Mouse (Mus musculus): Measurements from ENCODE around the gene Rps6kc1.
A peak's percentile ranks its signal among the peaks of the same experiment; 100 is the strongest.
"Not testable (repeated sequence)": the region's sequence is repeated elsewhere in the genome, so short reads cannot be mapped to it uniquely, and the experiment has no call there.

Rps6kc1 gene

DNA sequence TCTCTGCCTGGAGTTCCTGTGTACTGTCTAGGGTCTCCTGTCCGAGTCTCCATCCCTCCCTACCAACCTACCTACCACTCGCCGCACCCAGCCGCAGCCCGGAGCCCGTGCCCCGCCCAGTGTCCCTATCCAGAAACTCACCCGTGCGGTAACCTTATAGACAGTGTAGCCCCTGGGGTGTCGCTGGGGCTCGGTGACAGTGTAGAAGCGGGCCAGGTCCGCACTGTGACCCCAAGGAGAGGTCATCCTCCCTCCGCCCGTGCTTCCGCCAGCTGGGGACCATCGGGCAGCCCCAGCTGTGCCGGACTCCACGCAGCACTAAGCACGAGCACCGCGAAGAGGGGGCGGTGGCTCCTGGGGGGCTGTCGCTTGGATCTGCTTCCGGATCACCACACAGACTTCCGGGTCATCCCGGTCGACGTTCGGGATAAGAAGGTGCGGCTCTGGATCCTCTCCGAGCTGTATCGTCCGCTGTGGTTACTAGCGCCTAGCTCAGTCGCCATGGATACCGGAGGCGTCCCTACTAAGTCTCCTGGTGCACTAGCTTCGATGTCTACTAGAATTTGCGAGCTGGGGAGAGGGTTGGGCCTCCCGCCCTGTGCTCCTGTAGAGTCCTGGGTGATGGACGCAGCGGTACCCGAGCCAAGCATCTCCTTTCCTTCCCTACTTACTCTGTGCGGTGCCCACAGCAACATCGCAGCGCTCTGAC is at the start of gene Rps6kc1:
TSS of gene Rps6kc1 (minus strand) at position 356 of the 709 bp plus-strand sequence.
- DNase-seq (ENCODE audit: low read depth in 2 of 2, low spot score in 2 of 2) = peak; percentile 36 to 37

DNA sequence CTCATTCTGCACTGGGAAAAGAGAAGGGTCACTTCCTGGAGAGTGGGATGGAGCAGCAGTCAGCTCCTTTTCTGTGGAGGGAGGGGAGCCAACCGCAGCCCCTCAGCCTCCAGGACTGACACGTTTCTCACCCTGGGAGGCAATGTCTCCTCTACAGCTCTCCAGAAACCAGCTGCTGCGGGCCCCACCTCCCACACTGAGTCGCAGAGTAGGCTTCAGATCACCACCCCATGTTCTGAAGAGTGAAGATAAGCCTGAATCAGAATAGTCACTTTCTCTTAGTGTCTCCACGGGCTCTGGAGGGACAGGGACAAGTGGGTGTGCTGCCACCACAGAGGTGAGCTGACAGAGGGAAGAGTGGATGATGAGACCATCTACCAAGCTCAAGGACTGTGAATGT is 47.3 kb upstream of the Rps6kc1 start:
- no peak for DNase-seq (ENCODE audit: low read depth in 2 of 2, low spot score in 2 of 2)

- DNase-seq (ENCODE audit: low read depth in 2 of 2, low spot score in 2 of 2) = no peak
Measured at GRCm38 (mm10) chr1:190953009-190953408, 41.4 kb upstream of the Rps6kc1 start.

GRCm38 (mm10) chr1:190951014-190951413 is 39.4 kb upstream of the Rps6kc1 start:
- DNase-seq (ENCODE audit: low read depth in 2 of 2, low spot score in 2 of 2) = no peak

DNA sequence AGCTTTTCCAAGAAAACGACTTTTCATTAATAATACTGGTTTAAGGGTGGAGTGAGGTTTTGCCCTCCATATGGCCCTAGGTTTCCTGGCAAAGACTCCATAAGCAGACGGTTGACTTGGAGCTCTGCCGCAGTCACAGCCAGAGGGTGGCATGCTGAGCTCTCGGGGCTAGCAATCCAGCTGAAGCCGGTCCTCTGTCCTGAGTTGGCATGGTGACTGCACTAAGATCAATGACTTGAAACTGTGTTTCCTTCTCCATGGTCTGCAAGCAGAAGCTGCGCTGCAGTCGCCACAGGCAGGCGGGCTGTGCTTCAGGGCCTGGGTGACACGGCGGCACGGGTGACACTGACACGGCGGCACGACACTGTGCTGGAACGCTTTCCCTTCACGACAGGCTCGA is 37.3 kb upstream of the Rps6kc1 start:
- no peak for DNase-seq (ENCODE audit: low read depth in 2 of 2, low spot score in 2 of 2)

DNA sequence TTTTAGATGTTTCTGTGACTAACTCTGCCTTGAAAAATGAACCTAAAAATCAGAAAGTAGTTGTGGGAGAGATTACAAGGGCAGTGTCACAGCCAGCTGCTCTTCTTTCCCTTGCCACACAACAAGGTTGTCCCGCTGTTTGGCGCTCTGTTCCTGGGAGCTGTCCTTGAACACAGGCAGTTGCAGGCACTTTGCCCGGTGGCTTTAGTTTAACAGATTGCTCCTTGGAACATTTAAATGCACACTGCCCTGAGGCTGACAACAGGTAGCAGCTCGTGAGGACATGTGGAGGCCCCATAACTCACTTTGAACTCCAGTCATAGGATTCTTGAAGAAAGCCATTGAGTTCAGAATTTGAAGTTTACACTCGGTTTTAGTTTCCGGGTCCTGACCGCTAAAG is 36.9 kb upstream of the Rps6kc1 start:
- no peak for DNase-seq (ENCODE audit: low read depth in 2 of 2, low spot score in 2 of 2)

DNA sequence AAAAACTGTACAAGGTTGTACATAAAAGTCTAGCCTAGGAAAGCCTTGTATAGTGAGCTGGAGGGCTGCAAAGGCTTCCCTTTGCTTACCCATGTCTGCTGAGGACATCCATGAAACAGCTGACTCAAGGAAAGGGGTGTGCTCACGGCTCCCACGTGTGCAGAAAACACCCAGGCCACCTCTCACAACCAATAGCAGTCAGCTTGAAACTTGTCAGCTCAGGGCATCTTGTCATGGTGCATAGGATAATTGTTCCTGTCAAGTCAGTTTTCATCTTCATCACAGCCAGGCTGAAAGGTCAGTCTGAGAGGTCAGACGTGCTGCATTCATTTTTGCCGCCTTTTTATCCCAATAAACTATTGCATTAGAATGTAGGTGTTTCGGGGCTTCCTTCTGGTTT is 36.4 kb upstream of the Rps6kc1 start:
- no peak for DNase-seq (ENCODE audit: low read depth in 2 of 2, low spot score in 2 of 2)

DNA sequence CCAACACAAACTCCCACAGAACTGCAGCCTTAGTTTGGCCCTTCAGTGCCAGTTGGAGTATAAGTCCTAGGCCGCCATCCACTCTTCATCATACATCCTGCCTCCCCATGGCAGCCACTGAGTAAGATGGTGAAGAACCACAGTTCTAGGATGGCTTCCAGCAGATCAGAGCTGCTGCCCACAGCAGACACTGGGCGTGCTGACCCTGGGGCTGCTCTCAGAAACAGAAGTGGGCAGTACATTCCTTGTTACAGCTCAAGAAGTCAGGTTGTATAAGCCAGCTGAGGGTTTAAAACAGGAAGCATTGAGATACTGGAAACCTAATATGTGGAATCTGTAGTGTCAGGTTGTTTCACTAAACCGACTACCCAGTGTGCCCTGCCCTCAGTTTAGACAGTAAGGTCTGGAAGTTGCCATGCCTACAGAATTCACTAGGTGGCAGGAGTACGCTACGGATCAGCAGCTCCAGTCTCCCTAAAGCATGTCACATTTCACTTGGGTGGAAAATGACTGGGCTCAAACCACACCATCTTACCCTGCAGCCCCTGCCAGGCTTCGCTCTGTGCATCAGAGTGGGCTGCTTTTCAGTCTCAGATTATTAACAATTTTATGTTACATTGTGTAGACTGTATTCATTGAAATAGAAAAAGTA is 32.7 kb upstream of the Rps6kc1 start:
- DNase-seq (ENCODE audit: low read depth in 2 of 2, low spot score in 2 of 2) = peak; percentile 27 to 53

GRCm38 (mm10) chr1:190939803-190940202 is 28.2 kb upstream of the Rps6kc1 start:
- no peak for DNase-seq (ENCODE audit: low read depth in 2 of 2, low spot score in 2 of 2)

- no peak for DNase-seq (ENCODE audit: low read depth in 2 of 2, low spot score in 2 of 2)
Measured at GRCm38 (mm10) chr1:190930181-190930580, 18.6 kb upstream of the Rps6kc1 start.

DNA sequence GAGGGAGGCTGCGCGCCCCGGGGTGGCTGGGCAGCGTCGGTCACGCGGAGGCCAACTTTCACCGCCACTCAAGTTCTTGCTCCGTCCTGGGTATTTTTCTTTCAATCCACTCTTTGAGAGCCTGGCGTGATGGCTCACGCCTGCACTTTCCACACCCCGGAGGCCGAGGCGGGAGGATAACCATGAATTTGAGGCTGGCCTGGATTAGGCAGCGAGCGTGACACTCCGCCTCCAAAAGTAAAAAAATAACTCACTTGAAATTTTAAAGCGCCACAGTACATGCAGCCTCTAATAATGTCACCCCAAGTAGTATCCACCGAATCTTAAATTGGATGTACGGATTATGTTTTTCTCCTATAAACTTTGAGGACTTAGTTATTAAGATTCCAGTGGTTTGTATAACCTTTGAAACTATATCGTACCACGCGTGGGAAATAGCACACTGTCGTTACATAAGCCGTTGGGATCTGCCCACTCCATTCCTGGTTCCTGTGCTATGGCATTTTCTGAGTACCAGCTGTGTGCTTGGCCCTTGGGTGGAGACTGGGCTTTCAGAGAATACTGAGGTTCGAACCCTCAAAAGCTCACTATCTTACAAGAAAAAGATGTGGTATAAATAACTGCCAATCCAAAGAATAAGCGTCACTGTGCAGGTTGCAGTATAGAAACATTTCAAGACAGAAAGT is 17.6 kb upstream of the Rps6kc1 start:
- peak; percentile 23 to 30 for DNase-seq (ENCODE audit: low read depth in 2 of 2, low spot score in 2 of 2)

DNA sequence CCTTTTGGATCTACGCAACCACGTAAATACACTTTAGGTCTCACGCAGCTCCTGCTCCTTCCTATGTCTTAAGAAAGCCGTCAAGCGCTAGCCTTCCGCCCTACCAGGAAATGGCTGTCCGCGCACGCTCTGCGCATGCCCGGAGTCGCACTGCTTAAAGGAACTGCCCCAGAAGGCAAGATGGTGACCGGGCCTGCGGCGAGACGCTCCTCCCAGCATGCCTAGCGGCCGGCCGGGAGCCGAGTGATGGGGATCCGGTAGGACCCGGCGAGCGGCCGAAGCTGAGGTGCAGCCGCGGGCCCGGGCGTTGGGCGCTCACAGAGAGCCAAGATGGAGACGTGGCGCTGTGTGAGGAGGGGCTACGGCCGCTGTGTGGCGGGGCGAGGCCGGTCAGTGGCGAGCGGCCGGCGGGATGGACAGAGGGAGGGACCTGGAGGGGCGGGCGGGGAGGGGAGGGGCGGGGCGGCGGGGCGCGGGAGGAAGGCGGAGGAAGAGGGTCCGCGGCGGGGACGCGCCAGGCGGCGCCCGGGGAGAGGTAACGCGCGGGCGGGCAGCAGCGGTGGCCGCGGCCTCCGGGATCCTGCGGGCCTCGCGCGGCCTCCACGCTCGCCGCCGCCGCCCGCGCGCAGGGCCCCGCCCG is 16.9 kb upstream of the Rps6kc1 start:
- peak; percentile 96 to 97 for DNase-seq (ENCODE audit: low read depth in 2 of 2, low spot score in 2 of 2)

- DNase-seq (ENCODE audit: low read depth in 2 of 2, low spot score in 2 of 2) = no peak
Measured at GRCm38 (mm10) chr1:190927751-190928369, 16.3 kb upstream of the Rps6kc1 start.

DNA sequence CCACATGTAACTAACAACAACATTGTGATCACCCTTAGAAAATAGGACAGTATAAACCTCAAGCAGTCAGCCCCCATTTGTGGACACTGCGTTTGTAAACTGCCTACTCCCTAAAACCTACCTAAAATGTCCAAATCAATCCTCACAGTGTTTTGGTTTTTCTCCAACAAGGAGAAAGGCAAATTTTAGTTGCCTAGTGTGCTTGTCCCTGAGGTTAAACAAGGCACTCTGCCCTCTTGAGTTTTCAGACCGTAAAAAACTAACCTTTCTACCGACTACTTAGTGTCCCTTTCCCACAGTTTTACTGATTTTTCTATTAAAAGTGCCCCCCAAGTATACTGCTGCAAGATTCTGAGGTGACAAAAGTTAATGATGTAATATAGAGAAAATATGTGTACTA is 15.7 kb upstream of the Rps6kc1 start:
- DNase-seq (ENCODE audit: low read depth in 2 of 2, low spot score in 2 of 2) = no peak

DNA sequence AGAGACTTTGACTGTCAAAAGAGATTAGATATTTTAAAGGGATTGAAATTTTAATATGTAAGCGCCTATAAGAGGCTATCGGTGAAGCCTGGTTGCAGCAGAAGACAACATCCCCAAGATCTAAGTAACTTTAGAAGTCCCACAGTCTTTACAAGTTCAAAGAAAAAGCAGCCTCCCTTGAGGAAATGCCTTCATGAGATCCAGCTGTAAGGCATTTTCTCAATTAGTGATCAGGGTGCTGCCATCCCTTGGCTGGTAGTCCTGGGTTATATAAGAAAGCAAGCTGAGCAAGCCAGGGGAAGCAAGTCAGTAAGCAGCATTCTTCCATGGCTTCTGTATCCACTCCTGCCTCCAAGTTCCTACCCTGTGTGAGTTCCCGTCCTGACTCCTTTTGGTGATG is 13.2 kb upstream of the Rps6kc1 start, which contains the start of gene Angel2:
TSS of gene Angel2 (plus strand) at position 301 of the 400 bp plus-strand sequence.
- not testable (repeated sequence) for DNase-seq (ENCODE audit: low read depth in 2 of 2, low spot score in 2 of 2)

DNA sequence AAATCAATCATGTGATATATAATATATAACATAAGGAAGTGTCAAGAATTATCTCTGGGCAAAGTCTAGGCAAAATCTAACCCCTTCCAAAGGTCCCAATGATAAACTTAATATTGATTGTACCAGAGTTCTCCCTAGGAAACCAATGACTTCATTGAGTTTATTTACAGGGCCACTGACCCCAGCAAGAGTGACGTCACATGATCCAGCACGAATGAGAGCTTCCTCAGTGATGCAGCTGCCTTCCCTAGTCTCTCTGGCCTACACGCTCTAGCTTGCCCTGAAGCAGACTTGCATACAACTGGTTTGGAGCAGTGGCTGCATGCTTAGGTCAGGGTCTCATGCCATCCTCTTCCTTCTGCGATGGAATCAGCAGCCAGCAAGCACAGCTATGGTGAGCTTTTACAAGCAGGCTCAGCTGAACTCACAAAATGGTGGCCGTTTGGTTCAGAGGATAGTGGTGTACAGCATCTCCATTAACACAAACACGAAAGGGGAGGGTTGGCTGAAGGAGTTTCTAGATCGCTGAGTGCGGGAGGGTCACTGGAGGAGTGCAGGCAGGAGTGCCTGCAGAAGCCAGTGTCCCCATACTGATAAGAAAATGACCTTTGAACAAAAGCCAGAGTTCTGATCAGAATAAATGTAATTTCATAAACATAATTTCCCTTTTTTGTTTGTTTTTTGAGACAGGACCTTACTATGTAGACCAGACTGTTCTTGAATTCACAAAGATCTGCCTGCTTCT is 8.3 kb upstream of the Rps6kc1 start:
- DNase-seq (ENCODE audit: low read depth in 2 of 2, low spot score in 2 of 2) = no peak

DNA sequence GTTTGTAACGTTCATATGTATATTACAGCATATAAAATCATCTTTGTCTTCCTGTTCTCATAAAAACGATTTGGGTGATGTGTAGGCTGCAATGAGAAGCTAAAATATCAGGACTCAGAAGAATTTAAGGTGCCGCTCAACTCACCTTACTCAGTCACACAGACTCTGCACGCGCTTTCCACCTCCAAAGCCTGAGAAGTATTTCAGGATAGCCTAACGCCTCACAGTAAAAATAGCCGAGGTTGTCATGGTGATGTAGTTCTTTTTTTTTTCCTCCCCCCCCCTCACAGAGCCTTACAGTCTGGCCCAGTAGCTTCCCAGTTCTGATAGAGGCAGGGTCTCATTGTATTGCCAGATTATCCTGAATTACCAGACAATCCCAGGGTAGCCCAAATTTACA is 7.4 kb upstream of the Rps6kc1 start:
- DNase-seq (ENCODE audit: low read depth in 2 of 2, low spot score in 2 of 2) = no peak

GRCm38 (mm10) chr1:190912623-190913022 is 1.1 kb upstream of the Rps6kc1 start:
- no peak for DNase-seq (ENCODE audit: low read depth in 2 of 2, low spot score in 2 of 2)

DNA sequence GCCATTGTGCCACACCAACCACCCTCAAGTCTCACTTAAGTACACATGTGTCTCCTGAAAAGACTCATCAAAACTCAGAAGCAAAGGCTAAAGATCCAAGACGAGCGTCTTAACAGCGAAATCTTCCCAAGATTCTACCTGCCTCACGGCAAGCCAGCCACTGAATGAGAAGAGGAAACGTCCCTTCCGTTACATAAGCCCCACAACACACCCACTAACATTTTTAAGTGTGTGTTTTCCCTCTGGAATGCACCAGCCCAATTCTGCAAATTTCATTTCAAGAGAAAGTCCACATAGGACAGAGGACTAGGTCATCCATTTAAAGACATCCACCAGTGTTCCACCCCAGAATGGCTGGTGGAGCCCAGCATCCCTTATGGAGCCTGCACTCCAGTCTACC is 734 bp downstream of the Rps6kc1 start:
- no peak for DNase-seq (ENCODE audit: low read depth in 2 of 2, low spot score in 2 of 2)

DNA sequence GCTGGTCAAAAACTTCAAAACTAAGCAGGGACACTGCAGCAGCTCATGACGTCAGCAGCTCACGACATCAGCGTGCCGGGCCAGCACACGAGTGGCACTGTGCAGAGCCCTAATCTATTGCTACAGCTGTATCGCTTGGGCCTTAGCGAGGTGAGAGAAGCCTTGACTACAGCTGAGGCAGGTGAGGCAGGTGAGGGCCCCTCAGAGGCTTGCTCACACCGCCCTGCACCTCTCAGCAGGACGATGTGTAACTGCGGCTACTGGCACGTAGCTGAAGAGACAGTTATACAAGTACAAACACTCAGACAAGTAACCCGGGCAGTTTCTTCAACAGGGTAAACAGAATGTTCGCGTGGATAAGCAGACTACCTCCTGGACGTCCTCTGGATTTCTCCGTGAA is 6.9 kb downstream of the Rps6kc1 start:
- no peak for DNase-seq (ENCODE audit: low read depth in 2 of 2, low spot score in 2 of 2)

DNA sequence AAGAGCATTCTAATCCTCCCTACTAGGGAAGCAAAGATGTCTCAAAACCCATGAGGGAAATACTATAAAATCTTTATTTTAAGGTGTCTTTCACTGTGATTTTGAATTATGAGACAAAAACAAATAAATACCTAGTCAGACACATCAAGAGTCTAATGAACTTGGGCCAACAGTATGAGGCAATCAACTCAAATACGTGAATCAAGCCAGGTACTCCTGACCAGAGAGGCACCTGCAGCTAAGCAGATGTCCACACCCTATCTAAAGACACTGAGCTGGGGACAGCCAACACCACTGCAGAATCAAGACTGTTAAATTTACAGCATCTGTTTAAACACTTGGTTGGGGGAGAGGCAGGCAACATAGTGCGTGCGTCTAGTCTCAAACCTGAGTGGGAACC is 7.4 kb downstream of the Rps6kc1 start:
- no peak for DNase-seq (ENCODE audit: low read depth in 2 of 2, low spot score in 2 of 2)
